Mouse (Mus musculus) left cerebral cortex, adult 2 months (tissue): ENCODE data around the gene Agpat3. TPM values are rescaled to one million over a fixed set of nuclear protein-coding genes. Genes with fewer than 3 reads are reported as not detected.
"Not testable (repeated sequence)": the region's sequence is repeated elsewhere in the genome, so short reads cannot be mapped to it uniquely, and the experiment has no call there.

ENCODE experiments used
- DNase-seq, 2 experiments: peaks; one replicate each; pipeline ENCODE4 v3.0.0; 2021 to 2022; ENCODE audit warnings: low spot score in 2 of 2, mixed read lengths in 1 of 2; ENCODE audit errors: extremely low spot score in 1 of 2
- H3K27ac ChIP-seq: fragments of 200-600 bp; 2 replicates; pipeline ENCODE4 v1.8.1; 2022
- H3K4me3 ChIP-seq: fragments of 200-600 bp; 2 replicates; pipeline ENCODE4 v1.8.1; 2022
- CTCF ChIP-seq: fragments of 200-600 bp; IDR thresholded peaks from 2 replicates; pipeline ENCODE4 v1.8.1; 2022; ENCODE audit warnings: antibody characterized with exemption, mild to moderate bottlenecking, moderate library complexity
- intact Hi-C: fragments of 180-260 bp; cut with DNase I; formaldehyde crosslinking; loops from one replicate; pipeline ENCODE4 v1.15.1; 2025
- total RNA-seq, 2 experiments: library from RNA; stranded (reverse); gene quantifications; 2 replicates each; pipeline ENCODE4 v1.2.3; 2021

Gene Agpat3
- total RNA-seq, 2 experiments from 2014 or later: 246 to 255 TPM

- peak; percentile 40 for TF ChIP-seq CTCF
- H3K4me3 ChIP-seq, H3K27ac ChIP-seq, DNase-seq, intact Hi-C loops: not testable (repeated sequence)
Measured at GRCm38 (mm10) chr10:78358999-78359398, 6.7 kb upstream of the Agpat3 start.

GRCm38 (mm10) chr10:78358266-78358665 is 6.0 kb upstream of the Agpat3 start:
- no peak overlapping the region for H3K27ac ChIP-seq
- DNase-seq: no peak
- TF ChIP-seq CTCF: no peak
- intact Hi-C loops: no loop called here
- no peak overlapping the region for H3K4me3 ChIP-seq

GRCm38 (mm10) chr10:78357742-78358141 is 5.5 kb upstream of the Agpat3 start:
- DNase-seq: no peak
- no peak overlapping the region for H3K4me3 ChIP-seq
- intact Hi-C loops: no loop called here
- no peak for TF ChIP-seq CTCF
- no peak overlapping the region for H3K27ac ChIP-seq

- intact Hi-C loops: no loop called here
- no peak for TF ChIP-seq CTCF
- no peak for DNase-seq
- Histone ChIP-seq H3K27ac (no peak overlapping the region), H3K4me3 (no peak overlapping the region)
Measured at GRCm38 (mm10) chr10:78355931-78356593, 3.8 kb upstream of the Agpat3 start.

- peak overlapping the region; percentile 91 for H3K27ac ChIP-seq
- H3K4me3 ChIP-seq: no peak overlapping the region; the same call in 1 of the 2 replicates
- no peak for DNase-seq
- TF ChIP-seq CTCF: no peak
- intact Hi-C loops: loop anchor here (2.0 to 5.0 kb wide), 2 partner anchors 36 to 51 kb away; no protein-coding TSS in a partner anchor
Measured at GRCm38 (mm10) chr10:78353196-78353595, 907 bp upstream of the Agpat3 start.

GRCm38 (mm10) chr10:78352666-78353030 is 359 bp upstream of the Agpat3 start:
- intact Hi-C loops: loop anchor here (2.0 to 5.0 kb wide), 2 partner anchors 36 to 50 kb away; no protein-coding TSS in a partner anchor
- no peak for DNase-seq
- peak overlapping the region; percentile 91 for H3K27ac ChIP-seq
- H3K4me3 ChIP-seq: peak overlapping the region; percentile 91
- no peak for TF ChIP-seq CTCF

GRCm38 (mm10) chr10:78351564-78351886 is 764 bp downstream of the Agpat3 start:
- Histone ChIP-seq H3K27ac (peak overlapping the region; percentile 86), H3K4me3 (peak overlapping the region; percentile 91)
- TF ChIP-seq CTCF: no peak
- intact Hi-C loops: loop anchor here (5.0 kb wide), 1 partner anchor 49 kb away; no protein-coding TSS in a partner anchor
- no peak for DNase-seq

- Histone ChIP-seq H3K27ac (peak overlapping the region; percentile 86), H3K4me3 (peak overlapping the region; percentile 91)
- TF ChIP-seq CTCF: no peak
- no peak for DNase-seq
- intact Hi-C loops: loop anchor here (5.0 kb wide), 1 partner anchor 49 kb away; no protein-coding TSS in a partner anchor
Measured at GRCm38 (mm10) chr10:78350796-78351556, 1.3 kb downstream of the Agpat3 start.

- Histone ChIP-seq H3K4me3 (no peak overlapping the region), H3K27ac (no peak overlapping the region)
- no peak for DNase-seq
- intact Hi-C loops: loop anchor here (5.0 kb wide), 1 partner anchor 47 kb away; no protein-coding TSS in a partner anchor
- no peak for TF ChIP-seq CTCF
Measured at GRCm38 (mm10) chr10:78349464-78350165, 2.7 kb downstream of the Agpat3 start.

- Histone ChIP-seq H3K27ac (no peak overlapping the region), H3K4me3 (no peak overlapping the region)
- TF ChIP-seq CTCF: no peak
- intact Hi-C loops: no loop called here
- DNase-seq: no peak
Measured at GRCm38 (mm10) chr10:78348211-78348610, 4.1 kb downstream of the Agpat3 start.

GRCm38 (mm10) chr10:78347486-78347885 is 4.8 kb downstream of the Agpat3 start:
- H3K4me3 ChIP-seq: no peak overlapping the region
- H3K27ac ChIP-seq: no peak overlapping the region
- TF ChIP-seq CTCF: no peak
- no peak for DNase-seq
- intact Hi-C loops: no loop called here

GRCm38 (mm10) chr10:78345466-78345865 is 6.8 kb downstream of the Agpat3 start:
- intact Hi-C loops: no loop called here
- H3K27ac ChIP-seq: no peak overlapping the region
- no peak overlapping the region for H3K4me3 ChIP-seq
- no peak for DNase-seq
- no peak for TF ChIP-seq CTCF
